Mouse (Mus musculus): ENCODE results near the gene Map3k5. TPM values are rescaled to one million over a fixed set of nuclear protein-coding genes. Genes with fewer than 3 reads are reported as not detected.

Gene Map3k5
- polyA plus RNA-seq, 1 experiment, result 11.3 TPM

- H3K4me1 ChIP-seq (ENCODE audit: control insufficient read depth, insufficient read depth, low read length), result no peaks in the 10 kb centered on the region; the same call in 1 of the 2 replicates
- H3K4me3 ChIP-seq (ENCODE audit: insufficient read depth, low read depth, low read length), result no peak overlapping the region
- H3K36me3 ChIP-seq (ENCODE audit: control insufficient read depth, insufficient read depth, low read length), result peaks cover 4% of the 10 kb centered on the region
- no peak overlapping the region for H3K27ac ChIP-seq (ENCODE audit: insufficient read depth, low read depth, low read length)
- TF ChIP-seq CTCF (conservative IDR thresholded peaks at IDR 0.05; ENCODE audit: insufficient read depth, insufficient read length, low read depth, low read length) (no peak), POLR2A (IDR thresholded peaks at IDR 0.05; ENCODE audit: low read depth, low read length) (no peak)
- 59% methylated on average over 15 of the region's 15 CpGs for WGBS
- peak; percentile 55 for DNase-seq
- H3K27me3 ChIP-seq (replicated peaks; ENCODE audit: control insufficient read depth, insufficient read depth, low read length), result no peaks in the 10 kb centered on the region
Observed at GRCm38 (mm10) chr10:20135350-20136058, 201.2 kb downstream of the Map3k5 start.

GRCm38 (mm10) chr10:20136505-20136904 lies 202.2 kb downstream of the Map3k5 start:
- Histone ChIP-seq H3K27me3 (replicated peaks; ENCODE audit: control insufficient read depth, insufficient read depth, low read length) (no peaks in the 10 kb centered on the region), H3K4me1 (ENCODE audit: control insufficient read depth, insufficient read depth, low read length) (no peaks in the 10 kb centered on the region; the same call in 1 of the 2 replicates), H3K4me3 (ENCODE audit: insufficient read depth, low read depth, low read length) (no peak overlapping the region), H3K36me3 (ENCODE audit: control insufficient read depth, insufficient read depth, low read length) (peaks cover 7% of the 10 kb centered on the region), H3K27ac (ENCODE audit: insufficient read depth, low read depth, low read length) (no peak overlapping the region)
- TF ChIP-seq CTCF (conservative IDR thresholded peaks at IDR 0.05; ENCODE audit: insufficient read depth, insufficient read length, low read depth, low read length) (no peak), POLR2A (IDR thresholded peaks at IDR 0.05; ENCODE audit: low read depth, low read length) (no peak)
- DNase-seq, result no peak
- 93% methylated on average over 1 of the region's 1 CpGs for WGBS

- Histone ChIP-seq H3K36me3 (ENCODE audit: control insufficient read depth, insufficient read depth, low read length) (peaks cover 9% of the 10 kb centered on the region), H3K27me3 (replicated peaks; ENCODE audit: control insufficient read depth, insufficient read depth, low read length) (no peaks in the 10 kb centered on the region), H3K4me1 (ENCODE audit: control insufficient read depth, insufficient read depth, low read length) (no peaks in the 10 kb centered on the region; the same call in 1 of the 2 replicates), H3K4me3 (ENCODE audit: insufficient read depth, low read depth, low read length) (no peak overlapping the region), H3K27ac (ENCODE audit: insufficient read depth, low read depth, low read length) (peak overlapping the region; percentile 35; the same call in 1 of the 2 replicates)
- WGBS, result 51% methylated on average over 17 of the region's 17 CpGs
- DNase-seq, result no peak
- TF ChIP-seq CTCF (conservative IDR thresholded peaks at IDR 0.05; ENCODE audit: insufficient read depth, insufficient read length, low read depth, low read length), result no peak
- TF ChIP-seq POLR2A (IDR thresholded peaks at IDR 0.05; ENCODE audit: low read depth, low read length), result no peak
Observed at GRCm38 (mm10) chr10:20141376-20141775, 207.1 kb downstream of the Map3k5 start.

- H3K4me1 ChIP-seq (ENCODE audit: control insufficient read depth, insufficient read depth, low read length), result peaks cover 9% of the 10 kb centered on the region
- peak within 1 kb of the TSS; percentile 89 for H3K4me3 ChIP-seq (ENCODE audit: insufficient read depth, low read depth, low read length)
- TF ChIP-seq POLR2A (IDR thresholded peaks at IDR 0.05; ENCODE audit: low read depth, low read length) (no peak), CTCF (conservative IDR thresholded peaks at IDR 0.05; ENCODE audit: insufficient read depth, insufficient read length, low read depth, low read length) (no peak)
- no peak for DNase-seq
- no peaks in the 10 kb centered on the region for H3K36me3 ChIP-seq (ENCODE audit: control insufficient read depth, insufficient read depth, low read length)
- 5% methylated on average over 51 of the region's 51 CpGs for WGBS
- H3K27ac ChIP-seq (ENCODE audit: insufficient read depth, low read depth, low read length), result peak within 1 kb of the TSS; percentile 91
- no peaks in the 10 kb centered on the region for H3K27me3 ChIP-seq (replicated peaks; ENCODE audit: control insufficient read depth, insufficient read depth, low read length)
Observed at GRCm38 (mm10) chr10:20148130-20148772, 214.0 kb downstream of the Map3k5 start, which contains the start of gene Map7. Gene Map7, plus strand, starts transcription at chr10:20148471.

- Histone ChIP-seq H3K27ac (ENCODE audit: insufficient read depth, low read depth, low read length) (no peak overlapping the region), H3K4me3 (ENCODE audit: insufficient read depth, low read depth, low read length) (peak overlapping the region; percentile 89), H3K36me3 (ENCODE audit: control insufficient read depth, insufficient read depth, low read length) (no peaks in the 10 kb centered on the region), H3K27me3 (replicated peaks; ENCODE audit: control insufficient read depth, insufficient read depth, low read length) (no peaks in the 10 kb centered on the region), H3K4me1 (ENCODE audit: control insufficient read depth, insufficient read depth, low read length) (peaks cover 14% of the 10 kb centered on the region)
- TF ChIP-seq CTCF (conservative IDR thresholded peaks at IDR 0.05; ENCODE audit: insufficient read depth, insufficient read length, low read depth, low read length), result peak; percentile 38
- TF ChIP-seq POLR2A (IDR thresholded peaks at IDR 0.05; ENCODE audit: low read depth, low read length), result no peak
- 1% methylated on average over 54 of the region's 58 CpGs for WGBS
- peak; percentile 87 for DNase-seq
Observed at GRCm38 (mm10) chr10:20148773-20149120, 214.5 kb downstream of the Map3k5 start.

GRCm38 (mm10) chr10:20149121-20149834 lies 215.0 kb downstream of the Map3k5 start:
- TF ChIP-seq CTCF (conservative IDR thresholded peaks at IDR 0.05; ENCODE audit: insufficient read depth, insufficient read length, low read depth, low read length) (no peak), POLR2A (IDR thresholded peaks at IDR 0.05; ENCODE audit: low read depth, low read length) (no peak)
- DNase-seq, result peak; percentile 57
- peak overlapping the region; percentile 89 for H3K4me3 ChIP-seq (ENCODE audit: insufficient read depth, low read depth, low read length)
- no peaks in the 10 kb centered on the region for H3K36me3 ChIP-seq (ENCODE audit: control insufficient read depth, insufficient read depth, low read length)
- no peaks in the 10 kb centered on the region for H3K27me3 ChIP-seq (replicated peaks; ENCODE audit: control insufficient read depth, insufficient read depth, low read length)
- H3K27ac ChIP-seq (ENCODE audit: insufficient read depth, low read depth, low read length), result peak overlapping the region; percentile 91
- 1% methylated on average over 73 of the region's 74 CpGs for WGBS
- H3K4me1 ChIP-seq (ENCODE audit: control insufficient read depth, insufficient read depth, low read length), result peaks cover 16% of the 10 kb centered on the region
